Mouse (Mus musculus) forebrain, postnatal 0 days (tissue): Measurements from ENCODE around the gene Adamts9. TPM values are rescaled to one million over a fixed set of nuclear protein-coding genes. Genes with fewer than 3 reads are reported as not detected.
A peak's percentile ranks its signal among the peaks of the same experiment; 100 is the strongest.

Source experiments
- ATAC-seq: fragments of 200-750 bp; cut with Nextera tagmentation; 2 replicates; pipeline ENCODE4 v1.8.0; 2017; ENCODE audit warnings: mild to moderate bottlenecking, moderate library complexity
- DNase-seq: peaks from one replicate; pipeline ENCODE4 v3.0.0-alpha.2; 2015
- H3K27ac ChIP-seq: fragments of 300-500 bp; sonication (generic); 2 replicates; pipeline ENCODE4 v1.5.1; 2014; ENCODE audit warnings: low read depth, mild to moderate bottlenecking, antibody characterized with exemption, low read length, moderate library complexity, mixed read lengths
- H3K27me3 ChIP-seq: fragments of 300-500 bp; sonication (generic); 2 replicates; pipeline ENCODE4 v1.6.1; 2014; ENCODE audit warnings: mild to moderate bottlenecking, low read length, mixed read lengths; ENCODE audit not compliant: insufficient read depth
- H3K36me3 ChIP-seq: fragments of 300-500 bp; sonication (generic); 2 replicates; pipeline ENCODE4 v1.6.1; 2014; ENCODE audit warnings: mild to moderate bottlenecking, moderate library complexity; ENCODE audit not compliant: insufficient read depth
- H3K4me1 ChIP-seq: fragments of 300-500 bp; sonication (generic); 2 replicates; pipeline ENCODE4 v1.6.1; 2014; ENCODE audit warnings: antibody characterized with exemption; ENCODE audit not compliant: insufficient read depth
- H3K4me2 ChIP-seq: fragments of 300-500 bp; sonication (generic); 2 replicates; pipeline ENCODE4 v1.6.1; 2014; ENCODE audit warnings: low read depth, mild to moderate bottlenecking, moderate library complexity
- H3K4me3 ChIP-seq: fragments of 300-500 bp; sonication (generic); 2 replicates; pipeline ENCODE4 v1.5.1; 2014; ENCODE audit warnings: low read depth, low read length, mixed read lengths
- H3K9ac ChIP-seq: fragments of 300-500 bp; sonication (generic); 2 replicates; pipeline ENCODE4 v1.6.1; 2014; ENCODE audit warnings: mild to moderate bottlenecking
- H3K9me3 ChIP-seq: fragments of 300-500 bp; sonication (generic); 2 replicates; pipeline ENCODE4 v1.6.1; 2016; ENCODE audit warnings: low read length
- CTCF ChIP-seq: sonication (generic); IDR thresholded peaks from 2 replicates; pipeline ENCODE4 v1.5.1; 2016; ENCODE audit warnings: antibody characterized with exemption, control low read depth, low read depth
- WGBS: fragments of 180-500 bp; shearing (Covaris S2); extraction: QIAGEN DNeasy Blood & Tissue Kit; methylation state at CpG from one replicate; pipeline ENCODE4 v1.1.7; 2014; 5-methylcytosine and 5-hydroxymethylcytosine counted together
- polyA plus RNA-seq: library from polyadenylated mRNA; unstranded; fragments of >200 nt; fragmentation: Nextera tagmentation; extraction: Ambion mirVana; gene quantifications from 2 replicates; pipeline ENCODE4 v1.2.1, GENCODE M21; 2015
- total RNA-seq: library from RNA; depleted of rRNA; stranded (reverse); fragments of >200 nt; gene quantifications from 2 replicates; pipeline ENCODE4 v1.2.3, GENCODE M21; 2014; rRNA removed

Adamts9 gene
- total RNA-seq (6.0 and 7.3 TPM in 2 replicates), polyA plus RNA-seq (0.43 and 0.62 TPM in 2 replicates)

DNA sequence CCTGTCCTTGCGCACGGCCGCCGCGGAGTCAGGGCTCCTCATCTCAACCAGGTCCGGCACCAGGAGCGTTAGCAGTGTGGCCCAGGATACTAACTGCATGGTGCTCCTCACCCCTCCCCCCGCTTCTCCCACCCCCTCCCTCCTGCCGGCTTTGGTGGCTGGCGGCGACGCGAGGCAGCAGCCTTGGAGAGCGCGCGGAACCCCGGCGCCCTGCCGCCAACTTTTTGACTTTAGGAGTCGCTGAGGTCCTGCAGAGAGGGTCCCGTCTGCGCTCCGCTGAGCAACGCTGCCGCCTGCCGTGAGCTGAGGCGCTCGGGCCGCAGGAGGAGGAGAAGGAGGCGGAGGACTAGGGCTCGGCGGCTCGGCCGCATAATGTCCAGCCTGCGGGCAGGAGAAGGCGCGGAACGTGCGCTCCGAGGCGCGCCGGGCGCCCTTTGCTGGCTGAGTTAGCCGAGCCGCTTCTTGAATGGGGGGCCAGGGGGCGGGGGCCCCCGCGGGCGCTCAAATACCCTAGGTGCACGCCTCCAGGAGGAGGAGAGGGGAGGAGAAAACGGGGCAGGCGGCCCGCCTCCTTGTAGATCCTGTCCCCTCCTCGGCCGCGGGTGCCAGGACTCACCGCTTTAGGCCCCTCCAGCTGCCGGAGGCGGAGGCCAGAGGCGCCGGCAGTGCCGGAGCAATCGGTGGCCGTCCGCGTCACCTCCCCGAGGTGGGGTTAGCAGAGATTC is at the start of gene Adamts9:
Gene Adamts9, minus strand, starts transcription at position 436 of the 725 bp plus-strand sequence.
- peak within 1 kb of the TSS; percentile 9; the same call in 1 of the 2 replicates for H3K27ac ChIP-seq
- H3K27me3 ChIP-seq: peaks cover 44% of the 10 kb centered on the region
- peaks cover 16% of the 10 kb centered on the region; the same call in 1 of the 2 replicates for H3K4me1 ChIP-seq
- peak within 1 kb of the TSS; percentile 93 for H3K4me2 ChIP-seq
- H3K9ac ChIP-seq: peak within 1 kb of the TSS; percentile 35
- no peak for TF ChIP-seq CTCF
- no peaks in the 10 kb centered on the region for H3K36me3 ChIP-seq
- DNase-seq (peak; percentile 49), ATAC-seq (peak; percentile 32; the same call in 1 of the 2 replicates)
- WGBS: 3% methylated on average over 63 of the region's 68 CpGs
- no peaks in the 10 kb centered on the region for H3K9me3 ChIP-seq
- peak within 1 kb of the TSS; percentile 52 for H3K4me3 ChIP-seq

DNA sequence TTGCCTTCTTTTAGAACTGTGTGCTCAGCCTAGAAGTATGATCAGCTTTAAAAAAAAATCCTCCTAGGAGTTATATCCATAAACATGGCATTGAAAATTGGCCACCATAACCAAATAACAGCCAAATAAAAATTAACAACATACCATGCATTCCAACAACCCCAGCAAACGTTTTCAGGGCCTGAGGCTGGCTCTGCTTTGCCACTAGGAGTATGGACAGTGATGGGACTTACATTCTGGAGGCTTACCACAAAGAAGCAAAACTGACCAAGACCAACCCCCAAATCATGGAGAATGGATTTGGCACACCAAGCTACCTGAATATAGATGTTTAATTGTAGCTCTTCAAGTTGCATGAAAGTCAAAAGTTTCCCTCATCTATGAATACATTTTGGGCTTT is 48.3 kb upstream of the Adamts9 start:
- Histone ChIP-seq H3K27ac (no peak overlapping the region), H3K4me3 (no peak overlapping the region), H3K27me3 (no peaks in the 10 kb centered on the region), H3K9ac (no peak overlapping the region), H3K36me3 (no peaks in the 10 kb centered on the region), H3K4me1 (no peaks in the 10 kb centered on the region), H3K4me2 (no peak overlapping the region), H3K9me3 (no peaks in the 10 kb centered on the region)
- 35% methylated on average over 1 of the region's 1 CpGs for WGBS
- ATAC-seq (no peak), DNase-seq (no peak)
- TF ChIP-seq CTCF: no peak

DNA sequence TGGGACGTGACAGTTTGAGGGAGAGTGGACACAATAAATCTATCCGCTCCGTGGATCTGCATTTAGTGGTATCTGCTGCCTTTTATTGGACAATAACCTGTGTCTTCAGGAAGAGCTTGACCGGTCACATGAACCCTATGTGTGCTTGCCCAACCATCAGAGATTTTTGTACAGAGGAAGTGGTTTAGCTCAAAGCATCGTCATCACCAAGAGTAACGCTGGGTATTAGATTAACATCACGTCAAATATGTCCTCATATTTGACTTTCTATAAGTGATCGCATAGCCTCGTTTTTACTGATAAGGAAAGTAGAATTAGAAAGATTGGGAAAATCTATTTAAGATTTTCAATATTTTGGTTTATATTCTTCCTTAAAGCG is 45.3 kb upstream of the Adamts9 start:
- H3K4me1 ChIP-seq: no peaks in the 10 kb centered on the region
- H3K9me3 ChIP-seq: no peaks in the 10 kb centered on the region
- H3K36me3 ChIP-seq: no peaks in the 10 kb centered on the region
- no peaks in the 10 kb centered on the region for H3K27me3 ChIP-seq
- 91% methylated on average over 10 of the region's 10 CpGs for WGBS
- no peak overlapping the region for H3K9ac ChIP-seq
- H3K27ac ChIP-seq: no peak overlapping the region
- H3K4me3 ChIP-seq: no peak overlapping the region
- no peak for TF ChIP-seq CTCF
- no peak for ATAC-seq
- no peak overlapping the region for H3K4me2 ChIP-seq
- no peak for DNase-seq

DNA sequence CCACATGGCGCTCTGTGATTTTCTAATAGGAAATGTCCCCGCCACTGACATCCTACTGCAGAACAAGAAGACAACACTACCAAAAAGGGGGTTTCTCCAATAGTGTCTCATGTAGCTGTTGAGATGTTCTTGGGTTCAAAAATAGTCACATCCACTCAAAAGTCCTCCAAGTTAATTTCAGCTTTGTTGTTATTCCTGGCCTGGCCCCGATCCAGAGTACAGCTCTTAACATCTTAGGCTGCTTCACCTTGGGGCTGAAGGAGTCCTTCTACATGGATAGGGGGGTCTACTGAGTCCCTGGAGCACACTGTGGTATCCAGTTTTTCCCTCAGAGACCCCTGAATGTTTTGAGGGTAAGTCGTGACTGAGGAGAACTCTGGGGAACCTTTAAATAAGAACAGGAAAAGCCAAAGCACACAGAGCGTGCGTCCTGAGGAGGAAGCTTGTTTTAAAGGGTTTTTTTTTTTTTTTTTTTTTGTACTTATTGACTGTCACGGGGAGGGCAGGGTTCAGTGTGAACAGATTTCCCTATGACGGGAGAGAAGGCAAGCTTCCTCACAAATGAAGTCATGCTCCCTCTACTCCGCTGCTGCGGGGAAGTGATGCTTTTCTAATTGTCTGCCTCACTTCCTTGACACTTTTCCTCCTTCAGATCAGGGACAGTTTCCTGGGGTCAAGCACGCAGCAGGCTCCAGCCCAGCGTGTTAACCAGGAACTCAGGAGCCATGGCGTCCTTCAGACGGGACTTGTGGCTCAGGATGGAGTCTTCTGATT is 44.7 kb upstream of the Adamts9 start:
- no peak overlapping the region for H3K4me2 ChIP-seq
- H3K9me3 ChIP-seq: no peaks in the 10 kb centered on the region
- no peak overlapping the region for H3K27ac ChIP-seq
- no peak for TF ChIP-seq CTCF
- DNase-seq (no peak), ATAC-seq (no peak)
- WGBS: 86% methylated on average over 14 of the region's 14 CpGs
- H3K4me3 ChIP-seq: no peak overlapping the region
- no peaks in the 10 kb centered on the region for H3K36me3 ChIP-seq
- H3K9ac ChIP-seq: no peak overlapping the region
- no peaks in the 10 kb centered on the region for H3K4me1 ChIP-seq
- H3K27me3 ChIP-seq: no peaks in the 10 kb centered on the region

DNA sequence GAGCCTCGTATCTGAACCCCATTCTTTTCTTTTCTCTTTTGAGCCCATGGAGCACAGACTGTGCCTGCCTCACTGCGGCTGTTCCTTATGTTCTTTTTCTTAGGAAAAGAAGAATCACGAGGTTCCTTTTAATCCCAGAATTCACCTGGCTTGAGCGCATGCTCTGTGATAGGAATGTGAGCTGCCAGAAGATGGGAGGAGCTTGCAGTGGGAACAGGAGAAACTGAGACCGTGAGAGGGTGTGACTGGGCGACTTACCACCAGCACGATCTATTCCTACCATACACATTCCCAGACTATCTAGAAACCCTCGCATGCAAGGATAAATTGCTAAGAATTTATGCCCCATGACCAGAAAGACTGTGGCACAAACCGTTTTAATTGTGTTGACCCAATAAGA is 44.1 kb upstream of the Adamts9 start:
- DNase-seq (no peak), ATAC-seq (no peak)
- Histone ChIP-seq H3K4me1 (no peaks in the 10 kb centered on the region), H3K36me3 (no peaks in the 10 kb centered on the region), H3K9me3 (no peaks in the 10 kb centered on the region), H3K27me3 (no peaks in the 10 kb centered on the region), H3K4me3 (no peak overlapping the region), H3K4me2 (no peak overlapping the region), H3K9ac (no peak overlapping the region), H3K27ac (no peak overlapping the region)
- no peak for TF ChIP-seq CTCF
- WGBS: 88% methylated on average over 9 of the region's 9 CpGs

DNA sequence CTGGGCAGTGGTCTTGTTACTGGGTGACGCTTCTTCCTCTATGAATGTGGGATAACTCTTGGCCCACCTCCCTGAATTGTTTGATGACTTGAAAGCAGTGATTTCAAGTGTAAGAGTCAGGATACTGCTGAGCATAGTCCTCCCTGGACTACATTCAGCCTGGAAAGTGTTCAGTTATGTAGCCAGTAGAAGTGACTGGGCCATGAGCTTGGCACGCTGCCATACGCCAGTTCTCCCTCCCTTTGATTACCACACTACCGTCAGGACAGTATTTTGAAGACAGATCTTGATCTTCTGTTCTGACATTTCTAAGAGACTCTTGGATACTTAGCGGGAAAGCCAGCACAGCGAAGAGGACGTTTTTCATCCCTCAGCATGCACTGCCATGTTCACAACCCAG is 40.1 kb upstream of the Adamts9 start:
- DNase-seq (no peak), ATAC-seq (no peak)
- Histone ChIP-seq H3K27ac (no peak overlapping the region), H3K27me3 (no peaks in the 10 kb centered on the region), H3K4me2 (no peak overlapping the region), H3K4me3 (no peak overlapping the region), H3K36me3 (no peaks in the 10 kb centered on the region), H3K9ac (no peak overlapping the region), H3K4me1 (no peaks in the 10 kb centered on the region), H3K9me3 (no peaks in the 10 kb centered on the region)
- WGBS: 62% methylated on average over 7 of the region's 7 CpGs
- no peak for TF ChIP-seq CTCF
